Mouse (Mus musculus) spleen, adult 2 months (tissue): ENCODE data around the gene Glipr1.

Experiments used
- CTCF ChIP-seq: fragments of 200-500 bp; IDR thresholded peaks from 2 replicates; pipeline ENCODE4 v1.5.1; 2011; ENCODE audit warnings: mild to moderate bottlenecking, inconsistent platforms; ENCODE audit not compliant: insufficient read depth, insufficient read length, insufficient replicate concordance; ENCODE audit errors: extremely low read depth
- POLR2A ChIP-seq: fragments of 200-500 bp; IDR thresholded peaks from 2 replicates; pipeline ENCODE4 v1.6.1; 2011; ENCODE audit warnings: low read depth, low read length, inconsistent platforms

DNA sequence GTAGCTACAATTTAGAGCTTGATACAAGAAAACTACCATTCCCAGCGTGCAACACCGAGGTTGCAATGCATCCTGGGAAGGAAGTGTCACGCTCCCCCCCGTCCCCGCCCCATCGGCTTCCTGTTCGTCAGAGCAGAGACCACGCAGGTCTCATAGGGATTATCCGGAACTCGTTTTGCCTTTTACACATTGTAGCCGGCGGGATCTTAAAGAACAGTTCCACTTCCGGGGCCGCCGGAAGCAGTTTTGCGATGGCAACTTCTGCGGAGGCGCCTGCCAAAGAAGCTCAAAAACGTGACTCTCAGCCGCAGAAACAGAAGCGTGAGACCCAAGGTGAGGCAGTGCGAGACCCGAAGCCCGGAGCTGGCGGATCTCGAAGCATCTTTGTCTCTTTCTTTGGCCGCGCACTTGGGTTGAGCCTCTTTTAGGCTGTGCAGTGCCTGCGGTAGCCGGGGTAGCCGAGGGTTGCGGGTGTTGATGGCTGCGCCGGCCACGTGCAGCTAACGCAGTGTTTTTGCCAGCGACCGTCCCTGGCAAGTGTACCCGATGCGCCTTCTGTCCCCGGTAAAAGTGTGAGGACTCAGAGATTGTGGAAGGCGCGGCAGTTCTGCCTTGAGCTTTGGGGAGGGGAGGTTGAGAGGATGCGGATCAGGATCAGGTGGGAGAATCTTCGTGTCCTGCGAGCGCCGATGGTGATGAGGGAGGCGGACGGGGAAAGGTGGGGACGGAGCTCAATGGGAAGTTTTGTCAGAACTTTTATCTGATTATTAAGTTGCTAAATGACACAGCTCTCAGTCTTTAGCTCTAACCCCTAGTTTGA is 29.7 kb downstream of the Glipr1 start, which contains the start of gene Krr1:
- TF ChIP-seq CTCF (no peak), POLR2A (no peak)
